Mouse (Mus musculus) limb, embryonic 14.5 days (tissue): ENCODE results near the gene Nat9. TPM values are rescaled to one million over a fixed set of nuclear protein-coding genes. Genes with fewer than 3 reads are reported as not detected.

Experiments
- ATAC-seq: fragments of 200-750 bp; cut with Nextera tagmentation; 2 replicates; pipeline ENCODE4 v1.8.0; 2017; ENCODE audit warnings: low read depth, moderate number of reproducible peaks, moderate TSS enrichment; ENCODE audit not compliant: low FRiP score
- DNase-seq: peaks from one replicate; pipeline ENCODE4 v3.0.0-alpha.2; 2015; ENCODE audit warnings: low spot score
- H3K27ac ChIP-seq: fragments of 300-500 bp; sonication (generic); replicated peaks from 2 replicates; pipeline ENCODE4 v1.5.1; 2014; ENCODE audit warnings: low read depth, mild to moderate bottlenecking, low read length, moderate library complexity, mixed read lengths
- H3K27me3 ChIP-seq: fragments of 300-500 bp; sonication (generic); 2 replicates; pipeline ENCODE4 v1.6.1; 2014; ENCODE audit warnings: low read length, mixed read lengths; ENCODE audit not compliant: control insufficient read depth, insufficient read depth
- H3K36me3 ChIP-seq: fragments of 300-500 bp; sonication (generic); 2 replicates; pipeline ENCODE4 v1.6.1; 2014; ENCODE audit warnings: mild to moderate bottlenecking, low read length, moderate library complexity, mixed read lengths; ENCODE audit not compliant: control insufficient read depth, insufficient read depth
- H3K4me1 ChIP-seq: fragments of 300-500 bp; sonication (generic); 2 replicates; pipeline ENCODE4 v1.6.1; 2014; ENCODE audit warnings: antibody characterized with exemption, low read length, mixed read lengths; ENCODE audit not compliant: control insufficient read depth, insufficient read depth
- H3K4me2 ChIP-seq: fragments of 300-500 bp; sonication (generic); replicated peaks from 2 replicates; pipeline ENCODE4 v1.6.1; 2014; ENCODE audit warnings: low read depth, mild to moderate bottlenecking, low read length, moderate library complexity; ENCODE audit not compliant: severe bottlenecking
- H3K4me3 ChIP-seq: fragments of 300-500 bp; sonication (generic); replicated peaks from 2 replicates; pipeline ENCODE4 v1.5.1; 2014; ENCODE audit warnings: low read length
- H3K9ac ChIP-seq: fragments of 300-500 bp; sonication (generic); 2 replicates; pipeline ENCODE4 v1.6.1; 2014; ENCODE audit warnings: mild to moderate bottlenecking, low read depth, low read length, moderate library complexity; ENCODE audit not compliant: severe bottlenecking
- H3K9me3 ChIP-seq: fragments of 300-500 bp; sonication (generic); 2 replicates; pipeline ENCODE4 v1.6.1; 2016; ENCODE audit warnings: low read length; ENCODE audit not compliant: control insufficient read depth
- POLR2A ChIP-seq: fragments of 200-500 bp; IDR thresholded peaks from 2 replicates; pipeline ENCODE4 v1.8.0; 2012; ENCODE audit warnings: inconsistent platforms, mild to moderate bottlenecking, moderate library complexity, borderline replicate concordance; ENCODE audit not compliant: insufficient read depth, insufficient read length; ENCODE audit errors: extremely low read depth
- WGBS: fragments of 180-500 bp; shearing (Covaris S2); extraction: QIAGEN DNeasy Blood & Tissue Kit; methylation state at CpG from one replicate; pipeline ENCODE4 v1.1.7; 2014; 5-methylcytosine and 5-hydroxymethylcytosine counted together
- polyA plus RNA-seq, 2 experiments: library from polyadenylated mRNA; depleted of rRNA in 1 of 2; stranded (reverse) in 1 of 2; unstranded in 1 of 2; fragments of >200 nt; fragmentation: Nextera tagmentation in 1 of 2; extraction: Ambion mirVana in 1 of 2; gene quantifications; 2 replicates each; pipeline versions ENCODE4 v1.2.1 to v1.2.3; 2012 to 2014

Nat9 gene
- polyA plus RNA-seq, 2 experiments = 20.0 to 32.1 TPM

DNA sequence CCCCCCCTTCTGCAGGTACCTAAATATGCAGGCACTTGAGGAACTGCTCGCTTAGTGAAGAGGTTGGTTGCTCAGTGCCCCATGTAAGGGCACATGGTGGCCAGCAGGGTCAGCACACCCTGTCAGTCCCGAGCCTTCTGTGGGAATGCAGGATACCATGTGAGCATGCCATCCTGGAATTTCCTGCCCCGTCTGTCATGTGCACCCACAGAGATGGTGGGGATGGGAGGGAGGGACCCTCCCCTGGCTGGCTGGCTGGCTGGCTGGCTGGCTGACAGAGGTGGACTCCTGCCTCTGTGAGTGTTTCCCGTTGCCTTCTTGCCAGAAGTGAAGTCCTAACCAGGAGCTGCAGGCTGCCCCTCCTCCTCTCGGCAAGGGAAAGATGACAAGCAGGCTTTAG, 34.9 kb upstream of the Nat9 start:
- no peaks in the 10 kb centered on the region; the same call in 1 of the 2 replicates for H3K36me3 ChIP-seq
- no peak overlapping the region for H3K9ac ChIP-seq
- H3K4me1 ChIP-seq = peaks cover 9% of the 10 kb centered on the region
- H3K9me3 ChIP-seq = no peaks in the 10 kb centered on the region
- 30% methylated on average over 5 of the region's 5 CpGs for WGBS
- H3K4me2 ChIP-seq = no peak overlapping the region
- no peaks in the 10 kb centered on the region for H3K27me3 ChIP-seq
- DNase-seq (no peak), ATAC-seq (no peak)
- H3K4me3 ChIP-seq = no peak overlapping the region
- H3K27ac ChIP-seq = no peak overlapping the region
- no peak for TF ChIP-seq POLR2A

DNA sequence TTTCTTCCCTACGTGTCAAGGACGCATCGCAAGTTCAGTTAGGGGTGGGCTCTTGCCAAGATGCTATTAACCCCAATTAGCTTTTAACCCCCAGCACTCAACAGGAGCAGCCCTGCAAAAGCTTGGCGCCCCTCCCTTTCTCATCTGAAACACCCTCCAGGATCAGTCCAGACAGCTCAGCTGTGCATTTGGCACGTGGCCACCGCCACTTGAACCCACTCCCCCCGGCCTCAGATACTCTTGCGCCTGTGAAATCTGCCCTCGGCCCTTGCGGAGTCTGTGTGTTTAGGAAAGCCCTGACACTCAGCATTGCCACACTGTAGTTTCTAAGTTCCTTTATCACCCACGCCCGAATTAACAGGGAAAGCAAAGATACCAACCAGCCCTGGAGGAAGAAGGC, 34.4 kb upstream of the Nat9 start:
- Histone ChIP-seq H3K9me3 (no peaks in the 10 kb centered on the region), H3K4me1 (peaks cover 8% of the 10 kb centered on the region), H3K27ac (no peak overlapping the region), H3K27me3 (no peaks in the 10 kb centered on the region), H3K4me3 (no peak overlapping the region), H3K4me2 (no peak overlapping the region), H3K9ac (no peak overlapping the region), H3K36me3 (no peaks in the 10 kb centered on the region; the same call in 1 of the 2 replicates)
- no peak for DNase-seq
- 29% methylated on average over 12 of the region's 12 CpGs for WGBS
- no peak for TF ChIP-seq POLR2A
- no peak; the same call in 1 of the 2 replicates for ATAC-seq

DNA sequence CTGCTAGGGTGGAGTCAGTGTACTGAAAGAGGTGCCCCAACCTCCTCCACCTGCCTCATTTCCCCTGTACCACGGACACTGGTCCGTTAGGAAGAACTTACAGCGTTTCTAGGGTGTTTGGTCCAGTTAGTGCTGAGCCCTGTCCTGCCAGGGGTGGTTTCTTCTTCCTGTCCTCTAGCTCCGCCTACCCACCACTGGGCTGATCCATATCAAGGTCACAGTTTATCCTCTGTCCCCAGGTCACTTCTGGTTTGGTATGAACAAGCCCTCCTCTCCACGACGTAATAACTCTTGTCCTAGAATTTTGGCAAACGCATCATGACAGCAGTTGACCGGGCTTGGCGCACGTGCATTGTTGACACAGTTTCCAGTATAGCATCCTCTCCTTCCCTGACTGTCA, 32.0 kb upstream of the Nat9 start:
- peaks cover 6% of the 10 kb centered on the region for H3K4me1 ChIP-seq
- H3K9ac ChIP-seq = no peak overlapping the region
- no peaks in the 10 kb centered on the region for H3K9me3 ChIP-seq
- ATAC-seq = no peak
- H3K36me3 ChIP-seq = peaks cover 3% of the 10 kb centered on the region
- no peak overlapping the region for H3K27ac ChIP-seq
- H3K27me3 ChIP-seq = no peaks in the 10 kb centered on the region
- WGBS = 93% methylated on average over 10 of the region's 10 CpGs
- no peak overlapping the region for H3K4me3 ChIP-seq
- H3K4me2 ChIP-seq = no peak overlapping the region
- DNase-seq = no peak
- no peak for TF ChIP-seq POLR2A

DNA sequence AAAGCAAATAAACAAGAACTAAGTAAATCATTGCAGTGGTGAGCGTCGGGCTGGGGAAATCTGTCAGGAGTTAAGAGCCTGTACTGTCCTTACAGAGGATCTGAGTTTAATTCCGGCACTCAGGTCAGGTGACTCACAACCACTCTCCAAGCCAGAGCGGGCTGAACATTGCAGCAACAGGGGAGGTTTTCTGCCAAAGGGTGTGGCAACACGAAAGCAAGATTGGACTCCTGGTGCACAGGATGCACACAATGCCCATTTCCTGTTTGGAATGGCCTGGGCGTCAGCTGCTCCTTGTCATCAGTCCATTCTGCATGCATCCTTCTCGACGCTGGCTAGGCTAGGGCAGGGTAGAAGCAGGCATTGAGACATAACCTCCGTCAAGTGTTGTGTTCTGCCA, 31.6 kb upstream of the Nat9 start:
- peaks cover 6% of the 10 kb centered on the region for H3K4me1 ChIP-seq
- no peaks in the 10 kb centered on the region for H3K9me3 ChIP-seq
- no peak overlapping the region for H3K4me2 ChIP-seq
- no peak for DNase-seq
- peaks cover 3% of the 10 kb centered on the region for H3K36me3 ChIP-seq
- H3K9ac ChIP-seq = no peak overlapping the region
- no peak overlapping the region for H3K27ac ChIP-seq
- ATAC-seq = no peak
- WGBS = 49% methylated on average over 9 of the region's 9 CpGs
- no peaks in the 10 kb centered on the region for H3K27me3 ChIP-seq
- no peak for TF ChIP-seq POLR2A
- no peak overlapping the region for H3K4me3 ChIP-seq

DNA sequence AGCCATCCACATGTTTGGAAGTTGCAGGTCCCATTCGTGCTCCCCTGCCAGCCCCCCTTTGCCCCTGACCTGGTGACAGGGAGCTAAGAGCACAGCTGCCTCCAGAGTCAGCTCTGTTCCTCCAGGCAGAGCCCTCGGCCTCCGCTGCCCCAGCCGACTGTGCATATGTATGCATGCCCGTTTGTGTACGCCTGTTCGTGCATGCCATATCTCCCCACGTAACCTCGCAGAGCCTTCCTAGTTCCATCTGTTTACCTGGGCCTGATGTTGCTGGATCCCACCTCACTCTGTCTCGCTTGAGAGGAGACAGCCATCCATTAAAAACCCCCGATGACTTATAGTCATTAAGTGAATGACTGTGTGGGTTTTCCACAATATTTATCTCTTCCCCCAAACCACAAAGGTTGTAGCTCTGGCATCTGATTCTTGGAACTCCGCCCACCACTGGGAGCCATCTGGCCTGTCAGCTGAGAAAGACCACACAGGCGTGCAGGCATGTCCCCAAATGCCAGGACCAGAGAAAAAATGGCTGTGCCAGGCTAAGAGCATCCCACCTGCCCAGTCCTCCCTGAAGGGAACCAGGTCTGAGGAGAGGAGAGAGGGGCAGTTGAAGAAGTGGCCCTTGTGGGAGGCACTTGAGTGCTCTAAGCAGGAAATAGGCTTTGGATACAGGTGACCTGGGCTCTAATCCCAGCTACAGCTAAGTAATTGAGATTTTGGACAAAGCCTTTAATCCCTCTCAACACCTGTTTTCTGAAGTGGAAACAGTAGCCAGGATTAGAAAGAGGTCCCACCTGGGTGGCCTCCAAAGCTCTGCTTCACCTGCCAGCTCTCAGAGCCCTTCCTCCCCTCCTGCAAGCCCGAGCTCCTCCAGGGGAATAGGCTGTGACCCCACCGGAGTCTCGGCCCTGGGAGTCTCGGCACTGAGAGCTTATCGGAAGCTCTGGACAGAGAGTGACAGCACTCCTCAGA, 30.1 kb upstream of the Nat9 start:
- Histone ChIP-seq H3K4me3 (no peak overlapping the region), H3K9ac (no peak overlapping the region), H3K9me3 (no peaks in the 10 kb centered on the region), H3K4me2 (no peak overlapping the region), H3K27ac (no peak overlapping the region), H3K4me1 (peaks cover 4% of the 10 kb centered on the region), H3K27me3 (no peaks in the 10 kb centered on the region), H3K36me3 (peaks cover 3% of the 10 kb centered on the region)
- no peak for DNase-seq
- ATAC-seq = no peak
- WGBS = 59% methylated on average over 18 of the region's 18 CpGs
- TF ChIP-seq POLR2A = no peak
